Mouse (Mus musculus): ENCODE results near the gene Anxa6. TPM values are rescaled to one million over a fixed set of nuclear protein-coding genes. Genes with fewer than 3 reads are reported as not detected.

The Anxa6 gene
- polyA plus RNA-seq, 1 experiment from 2014 or later = 38.3 TPM

DNA sequence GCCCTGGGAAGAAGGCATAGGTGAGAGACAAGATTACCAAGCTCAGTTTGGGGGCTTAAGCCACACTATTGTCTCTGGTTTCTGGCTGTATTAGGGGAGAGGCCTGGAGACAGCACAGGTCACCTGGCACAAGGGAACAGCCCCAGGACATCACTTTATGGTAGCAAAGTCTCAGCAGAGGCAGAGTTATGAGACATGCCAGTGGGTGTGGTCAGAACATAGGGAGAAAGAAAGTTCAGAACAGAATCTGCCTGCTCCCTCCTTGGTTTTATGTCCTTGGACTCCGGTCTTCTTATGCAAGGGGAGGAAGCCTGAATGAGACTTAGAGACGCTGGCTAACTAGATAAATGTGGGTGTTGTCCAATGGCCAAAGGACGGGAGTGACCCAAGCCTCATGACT is 88.5 kb downstream of the Anxa6 start:
- Histone ChIP-seq H3K36me3 (ENCODE audit: control insufficient read depth, insufficient read depth, low read length) (no peaks in the 10 kb centered on the region), H3K4me2 (ENCODE audit: low read length) (no peak overlapping the region), H3K9ac (replicated peaks; ENCODE audit: low read length) (no peak overlapping the region), H3K27ac (replicated peaks; ENCODE audit: low read depth, low read length) (no peak overlapping the region), H3K9me3 (ENCODE audit: control insufficient read depth, low read length) (no peaks in the 10 kb centered on the region), H3K4me1 (ENCODE audit: control insufficient read depth, insufficient read depth, low read length) (no peaks in the 10 kb centered on the region), H3K4me3 (replicated peaks; ENCODE audit: low read depth, low read length) (no peak overlapping the region), H3K27me3 (ENCODE audit: control insufficient read depth, insufficient read depth, low read length) (no peaks in the 10 kb centered on the region)
- 86% methylated on average over 3 of the region's 3 CpGs for WGBS
- ATAC-seq (ENCODE audit: low FRiP score, low TSS enrichment) = no peak
- no peak for DNase-seq

GRCm38 (mm10) chr11:54940056-54940455 is 93.2 kb downstream of the Anxa6 start:
- no peak overlapping the region for H3K27ac ChIP-seq (replicated peaks; ENCODE audit: low read depth, low read length)
- no peak overlapping the region for H3K4me3 ChIP-seq (replicated peaks; ENCODE audit: low read depth, low read length)
- H3K9me3 ChIP-seq (ENCODE audit: control insufficient read depth, low read length) = no peaks in the 10 kb centered on the region
- 78% methylated on average over 7 of the region's 7 CpGs for WGBS
- H3K36me3 ChIP-seq (ENCODE audit: control insufficient read depth, insufficient read depth, low read length) = peaks cover 8% of the 10 kb centered on the region
- DNase-seq = no peak
- no peak for ATAC-seq (ENCODE audit: low FRiP score, low TSS enrichment)
- no peaks in the 10 kb centered on the region for H3K27me3 ChIP-seq (ENCODE audit: control insufficient read depth, insufficient read depth, low read length)
- H3K9ac ChIP-seq (replicated peaks; ENCODE audit: low read length) = no peak overlapping the region
- H3K4me1 ChIP-seq (ENCODE audit: control insufficient read depth, insufficient read depth, low read length) = no peaks in the 10 kb centered on the region
- H3K4me2 ChIP-seq (ENCODE audit: low read length) = no peak overlapping the region

DNA sequence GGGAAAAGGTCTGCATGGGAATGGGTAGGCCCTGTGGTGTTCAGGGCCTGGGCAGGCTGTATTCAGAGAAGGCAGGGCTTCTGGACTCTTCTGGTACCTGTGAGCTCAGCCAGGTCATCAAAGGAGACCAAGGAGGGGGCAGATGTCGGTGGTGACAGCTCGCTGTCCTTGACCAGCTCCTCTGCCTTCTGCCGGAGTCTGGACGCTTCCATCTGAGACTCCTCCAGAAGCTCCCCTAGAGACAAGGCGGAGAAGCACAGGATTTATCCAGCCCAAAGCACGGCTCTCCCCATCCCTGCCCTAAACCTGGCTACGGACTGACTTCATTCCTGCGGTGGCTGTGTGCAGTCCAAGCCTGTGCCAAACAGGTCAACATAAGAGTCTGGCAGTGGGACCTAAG is 93.7 kb downstream of the Anxa6 start:
- DNase-seq = no peak
- 86% methylated on average over 8 of the region's 8 CpGs for WGBS
- no peak overlapping the region for H3K27ac ChIP-seq (replicated peaks; ENCODE audit: low read depth, low read length)
- H3K9ac ChIP-seq (replicated peaks; ENCODE audit: low read length) = no peak overlapping the region
- no peak overlapping the region for H3K4me3 ChIP-seq (replicated peaks; ENCODE audit: low read depth, low read length)
- peaks cover 8% of the 10 kb centered on the region for H3K36me3 ChIP-seq (ENCODE audit: control insufficient read depth, insufficient read depth, low read length)
- ATAC-seq (ENCODE audit: low FRiP score, low TSS enrichment) = no peak
- no peaks in the 10 kb centered on the region for H3K27me3 ChIP-seq (ENCODE audit: control insufficient read depth, insufficient read depth, low read length)
- no peaks in the 10 kb centered on the region for H3K4me1 ChIP-seq (ENCODE audit: control insufficient read depth, insufficient read depth, low read length)
- H3K4me2 ChIP-seq (ENCODE audit: low read length) = no peak overlapping the region
- H3K9me3 ChIP-seq (ENCODE audit: control insufficient read depth, low read length) = no peaks in the 10 kb centered on the region

DNA sequence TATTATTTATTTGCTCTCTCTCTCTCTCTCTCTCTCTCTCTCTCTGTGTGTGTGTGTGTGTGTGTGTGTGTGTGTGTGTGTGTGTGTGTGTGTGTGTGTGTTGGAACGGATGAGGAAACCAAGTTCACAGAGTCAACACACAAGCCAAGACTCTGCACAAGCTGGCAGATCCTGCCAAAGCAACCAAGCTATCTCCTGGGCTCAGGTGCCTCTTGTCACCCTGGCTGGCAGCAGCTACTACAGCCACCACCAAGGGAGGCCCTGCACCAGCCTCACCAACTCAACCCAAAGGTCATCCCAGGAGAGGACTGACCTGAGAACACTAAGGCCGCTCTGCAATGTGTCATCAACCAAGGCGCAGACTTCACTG is 96.5 kb downstream of the Anxa6 start:
- H3K36me3 ChIP-seq (ENCODE audit: control insufficient read depth, insufficient read depth, low read length) = peaks cover 8% of the 10 kb centered on the region
- no peak overlapping the region for H3K27ac ChIP-seq (replicated peaks; ENCODE audit: low read depth, low read length)
- WGBS = 90% methylated on average over 3 of the region's 3 CpGs
- H3K9ac ChIP-seq (replicated peaks; ENCODE audit: low read length) = no peak overlapping the region
- H3K9me3 ChIP-seq (ENCODE audit: control insufficient read depth, low read length) = no peaks in the 10 kb centered on the region
- H3K4me2 ChIP-seq (ENCODE audit: low read length) = no peak overlapping the region
- no peaks in the 10 kb centered on the region for H3K4me1 ChIP-seq (ENCODE audit: control insufficient read depth, insufficient read depth, low read length)
- DNase-seq (no peak), ATAC-seq (ENCODE audit: low FRiP score, low TSS enrichment) (no peak)
- no peak overlapping the region for H3K4me3 ChIP-seq (replicated peaks; ENCODE audit: low read depth, low read length)
- H3K27me3 ChIP-seq (ENCODE audit: control insufficient read depth, insufficient read depth, low read length) = no peaks in the 10 kb centered on the region

- no peak for ATAC-seq (ENCODE audit: low FRiP score, low TSS enrichment)
- no peak overlapping the region for H3K27ac ChIP-seq (replicated peaks; ENCODE audit: low read depth, low read length)
- DNase-seq = peak; percentile 18
- no peak overlapping the region for H3K9ac ChIP-seq (replicated peaks; ENCODE audit: low read length)
- H3K4me2 ChIP-seq (ENCODE audit: low read length) = no peak overlapping the region
- no peak overlapping the region for H3K4me3 ChIP-seq (replicated peaks; ENCODE audit: low read depth, low read length)
- H3K4me1 ChIP-seq (ENCODE audit: control insufficient read depth, insufficient read depth, low read length) = no peaks in the 10 kb centered on the region
- peaks cover 8% of the 10 kb centered on the region for H3K36me3 ChIP-seq (ENCODE audit: control insufficient read depth, insufficient read depth, low read length)
- WGBS = 51% methylated on average over 12 of the region's 12 CpGs
- no peaks in the 10 kb centered on the region for H3K27me3 ChIP-seq (ENCODE audit: control insufficient read depth, insufficient read depth, low read length)
- H3K9me3 ChIP-seq (ENCODE audit: control insufficient read depth, low read length) = no peaks in the 10 kb centered on the region
Observed at GRCm38 (mm10) chr11:54936035-54936770, 97.0 kb downstream of the Anxa6 start.

DNA sequence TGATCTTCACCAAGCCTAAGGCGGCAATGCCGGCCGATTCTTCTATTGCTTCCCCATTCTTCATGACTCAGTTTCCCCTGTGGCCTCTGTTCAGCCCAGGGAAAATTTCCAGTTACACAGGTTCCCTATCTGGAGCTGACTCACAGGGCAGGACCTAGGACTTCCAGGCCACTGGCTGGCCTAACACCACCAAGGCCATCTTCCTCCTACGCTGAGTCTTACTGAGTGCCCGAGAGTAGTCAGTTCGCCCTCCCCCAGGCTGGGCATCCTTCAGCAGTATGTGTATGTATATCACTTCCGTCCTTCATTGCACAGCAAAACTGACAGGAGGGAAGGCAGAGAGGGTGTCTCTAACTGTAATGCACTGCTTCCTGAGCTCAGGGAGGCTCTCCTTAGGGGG is 99.0 kb downstream of the Anxa6 start:
- Histone ChIP-seq H3K4me1 (ENCODE audit: control insufficient read depth, insufficient read depth, low read length) (no peaks in the 10 kb centered on the region), H3K9me3 (ENCODE audit: control insufficient read depth, low read length) (no peaks in the 10 kb centered on the region), H3K36me3 (ENCODE audit: control insufficient read depth, insufficient read depth, low read length) (peaks cover 19% of the 10 kb centered on the region), H3K9ac (replicated peaks; ENCODE audit: low read length) (no peak overlapping the region), H3K27ac (replicated peaks; ENCODE audit: low read depth, low read length) (no peak overlapping the region), H3K4me3 (replicated peaks; ENCODE audit: low read depth, low read length) (no peak overlapping the region), H3K4me2 (ENCODE audit: low read length) (no peak overlapping the region), H3K27me3 (ENCODE audit: control insufficient read depth, insufficient read depth, low read length) (no peaks in the 10 kb centered on the region)
- 93% methylated on average over 7 of the region's 7 CpGs for WGBS
- no peak for ATAC-seq (ENCODE audit: low FRiP score, low TSS enrichment)
- no peak for DNase-seq

DNA sequence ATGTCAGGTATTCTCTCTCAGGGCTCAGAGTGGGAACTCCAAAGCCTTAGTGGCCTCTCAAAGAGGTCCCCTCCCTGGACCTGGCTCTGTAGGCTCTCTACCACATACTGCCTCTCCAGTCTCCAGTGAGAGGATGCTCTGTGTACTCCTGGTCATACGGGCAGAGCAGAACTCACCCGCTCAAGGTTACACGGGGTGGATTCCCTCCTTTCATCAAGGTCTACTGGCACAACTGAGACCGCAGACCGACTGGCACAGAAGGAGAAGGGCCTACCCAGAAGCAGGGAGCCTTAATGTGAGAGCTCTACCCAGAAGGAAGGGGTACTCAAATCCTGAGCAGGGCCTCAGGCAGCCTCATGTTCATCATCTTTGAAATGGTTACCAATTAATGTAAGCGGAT is 100.7 kb downstream of the Anxa6 start:
- H3K4me1 ChIP-seq (ENCODE audit: control insufficient read depth, insufficient read depth, low read length) = no peaks in the 10 kb centered on the region
- ATAC-seq (ENCODE audit: low FRiP score, low TSS enrichment) (no peak), DNase-seq (no peak)
- peaks cover 30% of the 10 kb centered on the region for H3K36me3 ChIP-seq (ENCODE audit: control insufficient read depth, insufficient read depth, low read length)
- H3K9me3 ChIP-seq (ENCODE audit: control insufficient read depth, low read length) = no peaks in the 10 kb centered on the region
- no peak overlapping the region for H3K9ac ChIP-seq (replicated peaks; ENCODE audit: low read length)
- WGBS = 91% methylated on average over 6 of the region's 6 CpGs
- no peak overlapping the region for H3K27ac ChIP-seq (replicated peaks; ENCODE audit: low read depth, low read length)
- H3K4me3 ChIP-seq (replicated peaks; ENCODE audit: low read depth, low read length) = no peak overlapping the region
- no peaks in the 10 kb centered on the region for H3K27me3 ChIP-seq (ENCODE audit: control insufficient read depth, insufficient read depth, low read length)
- no peak overlapping the region for H3K4me2 ChIP-seq (ENCODE audit: low read length)

GRCm38 (mm10) chr11:54931405-54932093 is 101.7 kb downstream of the Anxa6 start:
- peak; percentile 53 for DNase-seq

More at GRCm38 (mm10) chr11:54931405-54932093, 101.7 kb downstream of the Anxa6 start:
- H3K27ac ChIP-seq (replicated peaks; ENCODE audit: low read depth, low read length) = no peak overlapping the region
- no peaks in the 10 kb centered on the region for H3K9me3 ChIP-seq (ENCODE audit: control insufficient read depth, low read length)
- H3K4me1 ChIP-seq (ENCODE audit: control insufficient read depth, insufficient read depth, low read length) = no peaks in the 10 kb centered on the region
- H3K4me2 ChIP-seq (ENCODE audit: low read length) = no peak overlapping the region
- H3K36me3 ChIP-seq (ENCODE audit: control insufficient read depth, insufficient read depth, low read length) = peaks cover 34% of the 10 kb centered on the region
- no peak overlapping the region for H3K9ac ChIP-seq (replicated peaks; ENCODE audit: low read length)
- no peak for ATAC-seq (ENCODE audit: low FRiP score, low TSS enrichment)
- no peaks in the 10 kb centered on the region for H3K27me3 ChIP-seq (ENCODE audit: control insufficient read depth, insufficient read depth, low read length)
- WGBS = 66% methylated on average over 5 of the region's 5 CpGs
- H3K4me3 ChIP-seq (replicated peaks; ENCODE audit: low read depth, low read length) = no peak overlapping the region
